Mouse (Mus musculus): ENCODE results near the gene Mep1a. TPM values are rescaled to one million over a fixed set of nuclear protein-coding genes. Genes with fewer than 3 reads are reported as not detected.
"Not testable (repeated sequence)": the region's sequence is repeated elsewhere in the genome, so short reads cannot be mapped to it uniquely, and the experiment has no call there.

The Mep1a gene
- polyA plus RNA-seq, 1 experiment: 1.7 TPM

DNA sequence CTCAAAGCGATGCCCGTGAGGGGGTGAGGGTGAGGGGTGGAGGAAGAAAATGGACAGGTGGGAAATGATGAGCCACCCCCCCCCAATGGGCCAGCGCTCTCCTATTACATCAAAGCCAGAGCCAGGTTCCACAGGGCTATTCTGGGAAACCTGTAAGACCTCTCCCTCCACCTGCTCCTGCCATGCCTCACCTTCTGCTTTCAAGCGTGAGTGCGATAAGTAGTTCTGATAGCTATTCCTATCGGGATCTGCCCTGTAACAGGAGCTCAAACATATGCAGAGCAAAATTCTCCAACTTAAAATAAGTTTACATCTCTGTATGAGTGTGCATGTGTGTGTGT, 2.0 kb upstream of the Mep1a start:
- WGBS: 88% methylated on average over 6 of the region's 6 CpGs

DNA sequence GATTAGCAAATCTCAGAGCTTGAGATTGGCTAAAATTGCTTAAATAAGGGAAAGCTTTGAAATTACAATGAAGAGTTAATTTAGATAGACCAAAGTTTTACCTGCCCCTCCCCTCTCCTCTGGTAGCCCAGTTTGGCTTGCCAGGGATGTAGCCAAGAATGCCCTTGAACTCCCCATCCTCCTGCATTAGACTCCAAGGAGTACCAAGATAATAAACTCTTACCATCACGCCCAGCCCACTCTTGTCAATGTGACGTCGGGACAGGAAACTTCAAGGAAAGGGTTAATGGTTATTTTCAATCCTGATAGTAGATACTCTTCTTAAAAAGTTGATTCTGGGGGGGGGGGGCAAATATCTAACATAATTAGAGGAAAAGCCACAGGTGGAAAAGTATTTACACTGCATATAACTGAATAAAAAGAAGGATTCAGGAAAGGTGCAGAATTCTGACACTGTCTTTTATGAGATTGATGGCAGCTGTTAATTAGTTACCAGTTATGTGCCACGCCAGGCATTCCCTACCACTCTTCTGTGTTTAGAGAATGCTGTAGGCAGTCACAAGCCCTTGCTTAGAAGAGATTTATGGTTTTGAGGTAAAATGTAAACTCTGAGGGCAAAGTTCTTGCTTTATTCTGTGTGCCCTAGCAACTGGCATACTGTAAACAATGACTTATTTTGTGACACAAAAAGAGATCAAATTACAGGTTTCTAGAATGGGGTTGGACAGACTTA, 1.4 kb upstream of the Mep1a start:
- no peak for DNase-seq
- no peak overlapping the region for H3K4me3 ChIP-seq (ENCODE audit: control insufficient read depth, insufficient read depth, low read length)
- H3K27me3 ChIP-seq (ENCODE audit: control insufficient read depth, insufficient read depth, low read length): no peaks in the 10 kb centered on the region
- H3K36me3 ChIP-seq (ENCODE audit: control insufficient read depth, insufficient read depth, low read length): no peaks in the 10 kb centered on the region
- TF ChIP-seq POLR2A (IDR thresholded peaks at IDR 0.05; ENCODE audit: control insufficient read depth, extremely low read depth, insufficient read depth, low read length, poor library complexity) (no peak), CTCF (IDR thresholded peaks at IDR 0.05; ENCODE audit: borderline replicate concordance, control insufficient read depth, extremely low read depth, insufficient read depth, low read length, poor library complexity) (no peak)
- WGBS: 89% methylated on average over 4 of the region's 4 CpGs
- H3K4me1 ChIP-seq (replicated peaks; ENCODE audit: control insufficient read depth, insufficient read depth, low read length): no peaks in the 10 kb centered on the region
- no peak overlapping the region for H3K27ac ChIP-seq (ENCODE audit: control insufficient read depth, insufficient read depth, low read length)

More for the DNA sequence above, 2.0 kb upstream of the Mep1a start:
- Histone ChIP-seq H3K4me3 (ENCODE audit: control insufficient read depth, insufficient read depth, low read length) (no peak overlapping the region), H3K27me3 (ENCODE audit: control insufficient read depth, insufficient read depth, low read length) (no peaks in the 10 kb centered on the region), H3K4me1 (replicated peaks; ENCODE audit: control insufficient read depth, insufficient read depth, low read length) (no peaks in the 10 kb centered on the region), H3K36me3 (ENCODE audit: control insufficient read depth, insufficient read depth, low read length) (no peaks in the 10 kb centered on the region), H3K27ac (ENCODE audit: control insufficient read depth, insufficient read depth, low read length) (no peak overlapping the region)
- no peak for DNase-seq
- TF ChIP-seq CTCF (IDR thresholded peaks at IDR 0.05; ENCODE audit: borderline replicate concordance, control insufficient read depth, extremely low read depth, insufficient read depth, low read length, poor library complexity): no peak
- TF ChIP-seq POLR2A (IDR thresholded peaks at IDR 0.05; ENCODE audit: control insufficient read depth, extremely low read depth, insufficient read depth, low read length, poor library complexity): no peak

DNA sequence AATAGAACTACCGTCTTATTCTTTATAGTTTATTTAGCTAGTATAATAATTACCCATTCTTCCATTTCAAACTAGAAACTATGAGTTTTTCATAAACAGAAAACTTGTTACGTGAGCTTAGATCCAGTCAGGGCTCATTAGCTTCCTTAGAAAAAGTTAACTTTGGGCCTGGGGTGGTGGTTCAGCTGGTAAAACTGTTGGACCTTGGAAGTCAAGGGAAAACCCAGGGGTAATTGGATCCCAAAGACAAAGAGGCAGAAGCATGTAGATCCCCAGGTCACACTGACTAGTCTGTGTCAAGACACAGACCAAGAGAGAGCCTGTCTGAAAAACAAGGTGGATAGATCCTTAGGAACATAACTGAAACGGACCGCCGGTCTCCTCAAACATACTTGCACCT, 981 bp downstream of the Mep1a start:
- WGBS: 91% methylated on average over 5 of the region's 5 CpGs
- no peak overlapping the region for H3K4me3 ChIP-seq (ENCODE audit: control insufficient read depth, insufficient read depth, low read length)
- no peaks in the 10 kb centered on the region for H3K36me3 ChIP-seq (ENCODE audit: control insufficient read depth, insufficient read depth, low read length)
- DNase-seq: no peak
- TF ChIP-seq POLR2A (IDR thresholded peaks at IDR 0.05; ENCODE audit: control insufficient read depth, extremely low read depth, insufficient read depth, low read length, poor library complexity): no peak
- TF ChIP-seq CTCF (IDR thresholded peaks at IDR 0.05; ENCODE audit: borderline replicate concordance, control insufficient read depth, extremely low read depth, insufficient read depth, low read length, poor library complexity): no peak
- H3K4me1 ChIP-seq (replicated peaks; ENCODE audit: control insufficient read depth, insufficient read depth, low read length): no peaks in the 10 kb centered on the region
- no peaks in the 10 kb centered on the region for H3K27me3 ChIP-seq (ENCODE audit: control insufficient read depth, insufficient read depth, low read length)
- no peak overlapping the region for H3K27ac ChIP-seq (ENCODE audit: control insufficient read depth, insufficient read depth, low read length)

DNA sequence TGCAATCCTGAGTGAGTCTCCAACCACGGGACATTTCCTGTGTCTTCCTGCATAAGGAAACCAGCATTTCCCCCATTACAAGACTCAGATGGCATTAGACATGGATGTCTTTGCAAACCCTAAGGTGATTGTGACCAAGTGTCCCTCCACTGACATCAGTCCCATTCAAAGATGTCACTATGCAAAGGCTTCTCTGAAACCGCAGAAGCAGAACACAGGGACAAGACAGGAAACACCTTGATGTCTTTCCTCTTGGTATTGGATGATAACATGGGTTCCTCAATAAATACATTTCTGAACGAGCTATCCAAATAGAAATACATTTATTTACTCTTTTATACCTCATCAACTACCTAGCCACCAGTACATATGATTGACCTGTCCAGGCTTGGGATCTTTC, 1.4 kb downstream of the Mep1a start:
- H3K27ac ChIP-seq (ENCODE audit: control insufficient read depth, insufficient read depth, low read length): no peak overlapping the region
- 18% methylated on average over 3 of the region's 3 CpGs for WGBS
- no peak overlapping the region for H3K4me3 ChIP-seq (ENCODE audit: control insufficient read depth, insufficient read depth, low read length)
- DNase-seq: no peak
- H3K27me3 ChIP-seq (ENCODE audit: control insufficient read depth, insufficient read depth, low read length): no peaks in the 10 kb centered on the region
- no peak for TF ChIP-seq CTCF (IDR thresholded peaks at IDR 0.05; ENCODE audit: borderline replicate concordance, control insufficient read depth, extremely low read depth, insufficient read depth, low read length, poor library complexity)
- TF ChIP-seq POLR2A (IDR thresholded peaks at IDR 0.05; ENCODE audit: control insufficient read depth, extremely low read depth, insufficient read depth, low read length, poor library complexity): no peak
- no peaks in the 10 kb centered on the region for H3K4me1 ChIP-seq (replicated peaks; ENCODE audit: control insufficient read depth, insufficient read depth, low read length)
- no peaks in the 10 kb centered on the region for H3K36me3 ChIP-seq (ENCODE audit: control insufficient read depth, insufficient read depth, low read length)

GRCm38 (mm10) chr17:43500513-43500912, 2.1 kb downstream of the Mep1a start:
- WGBS: 86% methylated on average over 1 of the region's 1 CpGs
- no peak for DNase-seq
- no peak for TF ChIP-seq CTCF (IDR thresholded peaks at IDR 0.05; ENCODE audit: borderline replicate concordance, control insufficient read depth, extremely low read depth, insufficient read depth, low read length, poor library complexity)
- no peak for TF ChIP-seq POLR2A (IDR thresholded peaks at IDR 0.05; ENCODE audit: control insufficient read depth, extremely low read depth, insufficient read depth, low read length, poor library complexity)
- Histone ChIP-seq H3K4me1 (replicated peaks; ENCODE audit: control insufficient read depth, insufficient read depth, low read length) (no peaks in the 10 kb centered on the region), H3K36me3 (ENCODE audit: control insufficient read depth, insufficient read depth, low read length) (no peaks in the 10 kb centered on the region), H3K27me3 (ENCODE audit: control insufficient read depth, insufficient read depth, low read length) (no peaks in the 10 kb centered on the region), H3K27ac (ENCODE audit: control insufficient read depth, insufficient read depth, low read length) (no peak overlapping the region), H3K4me3 (ENCODE audit: control insufficient read depth, insufficient read depth, low read length) (no peak overlapping the region)

GRCm38 (mm10) chr17:43497521-43497920, 5.1 kb downstream of the Mep1a start:
- WGBS: 74% methylated on average over 4 of the region's 4 CpGs
- Histone ChIP-seq H3K4me1 (replicated peaks; ENCODE audit: control insufficient read depth, insufficient read depth, low read length) (no peaks in the 10 kb centered on the region), H3K27me3 (ENCODE audit: control insufficient read depth, insufficient read depth, low read length) (no peaks in the 10 kb centered on the region), H3K27ac (ENCODE audit: control insufficient read depth, insufficient read depth, low read length) (no peak overlapping the region), H3K4me3 (ENCODE audit: control insufficient read depth, insufficient read depth, low read length) (no peak overlapping the region), H3K36me3 (ENCODE audit: control insufficient read depth, insufficient read depth, low read length) (no peaks in the 10 kb centered on the region)
- TF ChIP-seq POLR2A (IDR thresholded peaks at IDR 0.05; ENCODE audit: control insufficient read depth, extremely low read depth, insufficient read depth, low read length, poor library complexity) (no peak), CTCF (IDR thresholded peaks at IDR 0.05; ENCODE audit: borderline replicate concordance, control insufficient read depth, extremely low read depth, insufficient read depth, low read length, poor library complexity) (no peak)
- no peak for DNase-seq

DNA sequence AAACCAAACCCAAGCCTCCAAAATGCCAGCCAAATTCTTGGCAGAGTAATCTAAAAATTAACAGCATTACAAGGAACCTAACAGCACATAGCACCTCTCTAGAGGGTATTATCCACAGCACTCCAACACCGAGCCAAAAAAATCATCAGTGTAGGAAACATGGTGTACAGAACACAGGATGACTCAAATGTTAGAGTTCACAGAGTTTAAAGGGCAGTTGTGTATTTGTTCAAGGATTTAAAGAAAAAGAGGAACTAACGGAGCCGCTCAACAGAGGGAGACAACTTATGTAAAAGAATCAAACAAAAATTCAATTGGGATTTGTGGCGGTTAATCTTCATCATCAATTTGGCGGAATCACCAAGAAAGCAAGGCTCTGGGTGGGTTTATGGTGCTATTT, 7.1 kb downstream of the Mep1a start:
- Histone ChIP-seq H3K27ac (ENCODE audit: control insufficient read depth, insufficient read depth, low read length) (no peak overlapping the region), H3K4me3 (ENCODE audit: control insufficient read depth, insufficient read depth, low read length) (no peak overlapping the region), H3K4me1 (replicated peaks; ENCODE audit: control insufficient read depth, insufficient read depth, low read length) (no peaks in the 10 kb centered on the region), H3K36me3 (ENCODE audit: control insufficient read depth, insufficient read depth, low read length) (no peaks in the 10 kb centered on the region), H3K27me3 (ENCODE audit: control insufficient read depth, insufficient read depth, low read length) (no peaks in the 10 kb centered on the region)
- 49% methylated on average over 5 of the region's 5 CpGs for WGBS
- TF ChIP-seq CTCF (IDR thresholded peaks at IDR 0.05; ENCODE audit: borderline replicate concordance, control insufficient read depth, extremely low read depth, insufficient read depth, low read length, poor library complexity) (no peak), POLR2A (IDR thresholded peaks at IDR 0.05; ENCODE audit: control insufficient read depth, extremely low read depth, insufficient read depth, low read length, poor library complexity) (no peak)
- DNase-seq: no peak

DNA sequence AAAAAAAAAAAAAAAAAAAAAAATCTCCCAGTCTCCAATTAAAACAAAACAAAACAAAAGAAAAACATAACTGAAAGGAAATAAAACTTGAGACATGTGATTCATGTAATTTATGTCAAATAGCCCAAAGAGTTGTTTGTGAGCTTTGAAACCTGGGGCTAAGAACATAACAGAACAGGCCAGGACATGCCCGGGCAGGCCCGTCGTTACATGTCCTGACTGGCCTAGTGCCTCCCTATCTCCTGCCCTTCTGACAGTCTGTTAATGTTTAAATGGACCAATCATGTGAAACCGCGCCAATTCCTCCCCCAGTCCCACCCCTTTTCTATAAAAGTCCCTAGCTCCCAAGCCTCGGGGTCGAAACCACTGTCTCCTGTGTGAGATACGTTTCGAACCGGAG, 12.2 kb downstream of the Mep1a start:
- DNase-seq; H3K36me3 ChIP-seq (ENCODE audit: control insufficient read depth, insufficient read depth, low read length); H3K4me1 ChIP-seq (replicated peaks; ENCODE audit: control insufficient read depth, insufficient read depth, low read length); H3K27me3 ChIP-seq (ENCODE audit: control insufficient read depth, insufficient read depth, low read length); H3K27ac ChIP-seq (ENCODE audit: control insufficient read depth, insufficient read depth, low read length); H3K4me3 ChIP-seq (ENCODE audit: control insufficient read depth, insufficient read depth, low read length): not testable (repeated sequence)
- 98% methylated on average over 8 of the region's 10 CpGs for WGBS

Measured in thymus, adult 2 months (tissue).